8 mouse cellular contexts compared by ENCODE assay signal in genomic region chr5:121837441-121838340, GRCm38 (mm10). TPM values are rescaled to one million over a fixed set of nuclear protein-coding genes. Genes with fewer than 3 reads are reported as not detected.
DNase-seq lines count a peak whose midpoint lies in the region; ATAC-seq and TF ChIP-seq lines count a peak whose summit lies in the region.

TSS of gene Sh2b3 (minus strand) at chr5:121837646.

- peak; percentile 34 for TF ChIP-seq CTCF in stomach, postnatal 0 days (IDR thresholded peaks at IDR 0.05; ENCODE audit: low read depth)

- no peaks in the 10 kb centered on the region for H3K9me3 ChIP-seq in ES-E14 (ENCODE audit: control insufficient read depth, insufficient read depth, low read depth, low read length)
- no peaks in the 10 kb centered on the region for H3K9me3 ChIP-seq in forebrain, embryonic 11.5 days (ENCODE audit: control insufficient read depth, low read length)
- no peaks in the 10 kb centered on the region for H3K9me3 ChIP-seq in stomach, postnatal 0 days (ENCODE audit: control insufficient read depth, low read length)

- intact Hi-C loops in heart, postnatal 14 days (cut with DNase I) = no loop called here

- H3K4me1 ChIP-seq in ES-E14 (ENCODE audit: control insufficient read depth in 2 of 2, insufficient read depth in 2 of 2, low read length in 2 of 2, poor library complexity in 1 of 2) = peaks cover 3 to 26% of the 10 kb centered on the region in 2 experiments
- H3K4me1 ChIP-seq in forebrain, embryonic 11.5 days (replicated peaks; ENCODE audit: control insufficient read depth, insufficient read depth, low read length) = peaks cover 32% of the 10 kb centered on the region
- H3K4me1 ChIP-seq in stomach, postnatal 0 days (replicated peaks; ENCODE audit: control insufficient read depth, insufficient read depth) = peaks cover 10% of the 10 kb centered on the region

- no peaks in the 10 kb centered on the region; the same call in 1 of the 2 replicates for H3K36me3 ChIP-seq in ES-E14 (ENCODE audit: control insufficient read depth, insufficient read depth, low read length, poor library complexity, severe bottlenecking)
- H3K36me3 ChIP-seq in forebrain, embryonic 11.5 days (ENCODE audit: control insufficient read depth, insufficient read depth, low read length) = no peaks in the 10 kb centered on the region
- no peaks in the 10 kb centered on the region for H3K36me3 ChIP-seq in stomach, postnatal 0 days (ENCODE audit: control insufficient read depth, insufficient read depth, low read length)

- peak within 1 kb of the TSS; percentile 92 for H3K9ac ChIP-seq in ES-E14 (ENCODE audit: insufficient read depth, low read depth, low read length, poor library complexity, severe bottlenecking)
- peak within 1 kb of the TSS; percentile 66 for H3K9ac ChIP-seq in forebrain, embryonic 11.5 days (ENCODE audit: low read length)
- peak within 1 kb of the TSS; percentile 81 for H3K9ac ChIP-seq in stomach, postnatal 0 days (ENCODE audit: low read length)

- peak within 1 kb of the TSS; percentile 69 for H3K27ac ChIP-seq in ES-E14 (ENCODE audit: insufficient read depth, low read depth, low read length, poor library complexity, severe bottlenecking)
- H3K27ac ChIP-seq in forebrain, embryonic 11.5 days (ENCODE audit: low read depth, low read length) = no peak within 1 kb of the TSS
- H3K27ac ChIP-seq in stomach, postnatal 0 days (replicated peaks) = peak within 1 kb of the TSS; percentile 92

- ATAC-seq in forebrain, embryonic 11.5 days (replicated peaks; ENCODE audit: low FRiP score) = no peak
- peak; percentile 0; the same call in 1 of the 2 replicates for ATAC-seq in stomach, postnatal 0 days (ENCODE audit: low FRiP score, low TSS enrichment)

- peaks cover 39% of the 10 kb centered on the region for H3K27me3 ChIP-seq in forebrain, embryonic 11.5 days (ENCODE audit: control insufficient read depth, insufficient read depth, low read length)
- no peaks in the 10 kb centered on the region for H3K27me3 ChIP-seq in stomach, postnatal 0 days (ENCODE audit: control insufficient read depth, insufficient read depth, low read length)

- in situ Hi-C loops in ES-E14 (cut with MboI; ENCODE audit: low sequenced_read_pairs in 2 of 2, unreplicated experiment in 2 of 2) = no loop called here

- no peak for TF ChIP-seq EP300 in stomach, postnatal 0 days (optimal IDR thresholded peaks at IDR 0.05)

- peak within 1 kb of the TSS; percentile 89 to 92 for H3K4me3 ChIP-seq in ES-E14 (ENCODE audit: insufficient read depth in 1 of 2, low read depth in 1 of 2, low read length in 2 of 2, poor library complexity in 1 of 2, severe bottlenecking in 1 of 2)
- peak within 1 kb of the TSS; percentile 63 for H3K4me3 ChIP-seq in forebrain, embryonic 11.5 days (ENCODE audit: low read depth, low read length)
- H3K4me3 ChIP-seq in stomach, postnatal 0 days (ENCODE audit: low read depth, low read length) = peak within 1 kb of the TSS; percentile 74

- H3K4me2 ChIP-seq in forebrain, embryonic 11.5 days (ENCODE audit: low read depth, low read length, severe bottlenecking) = peak within 1 kb of the TSS; percentile 92
- H3K4me2 ChIP-seq in stomach, postnatal 0 days (replicated peaks; ENCODE audit: low read depth) = peak within 1 kb of the TSS; percentile 80

- DNase-seq in A20 (ENCODE audit: low read depth, low spot score) (peak; percentile 84), ES-E14 (ENCODE audit: low read depth, low spot score) (no peak)
- no peak for DNase-seq in forebrain, embryonic 11.5 days (ENCODE audit: low spot score)
- DNase-seq in heart, postnatal 14 days = peak; percentile 69 to 70
- no peak for DNase-seq in layer of hippocampus, postnatal 36 days
- DNase-seq in lung, postnatal 4 days = peak; percentile 76 to 80
- no peak for DNase-seq in stomach, postnatal 0 days (ENCODE audit: low spot score)
- no peak for DNase-seq in retina, postnatal 1 day

- 2% methylated on average over 35 of the region's 35 CpGs for WGBS in forebrain, embryonic 11.5 days
- 1% methylated on average over 33 of the region's 35 CpGs for WGBS in stomach, postnatal 0 days

TF ChIP-seq in ES-E14, 5 proteins besides CTCF, POLR2A, EP300 and RAD21:
- TF ChIP-seq MAFK (IDR thresholded peaks at IDR 0.05; ENCODE audit: insufficient read depth, low read depth, low read length) (no peak), ZC3H11A (IDR thresholded peaks at IDR 0.05; ENCODE audit: borderline replicate concordance, low read depth, low read length) (no peak), CHD2 (IDR thresholded peaks at IDR 0.05; ENCODE audit: low read depth, low read length) (peak; percentile 33; the same call in 1 of the 2 replicates), ZNF384 (IDR thresholded peaks at IDR 0.05; ENCODE audit: low read depth, low read length) (no peak), HCFC1 (IDR thresholded peaks at IDR 0.05; ENCODE audit: borderline replicate concordance, insufficient read depth, low read length) (no peak; the same call in 1 of the 2 replicates)

RNA-seq across cellular contexts. Expression of gene Sh2b3, which starts in this region (rescaled TPM):
- 9.1 and 10.5 TPM in 2 replicates for total RNA-seq in ES-E14 (2012; rRNA removed)
- polyA plus RNA-seq in forebrain, embryonic 11.5 days (2014; fragmentation: Nextera tagmentation; extraction: Ambion mirVana) = 9.1 and 9.8 TPM in 2 replicates
- 10 to 100 TPM; 31.8 to 33.6 TPM for total RNA-seq in heart, postnatal 14 days (2021)
- total RNA-seq in layer of hippocampus, postnatal 36 days (2021) = 10 to 100 TPM; 21.6 to 22.1 TPM
- polyA plus RNA-seq in stomach, postnatal 0 days (2015; fragmentation: Nextera tagmentation; extraction: Ambion mirVana) = 7.9 and 8.6 TPM in 2 replicates

Comparison
In these comparisons a context has a peak if more than half of its experiments do, and no peak if none do; other contexts are left out.
1. DNase-seq: peak in A20 (single experiment), heart, postnatal 14 days (2 of 2) and lung, postnatal 4 days (2 of 2); none in ES-E14 (single experiment), forebrain, embryonic 11.5 days (single experiment), layer of hippocampus, postnatal 36 days (0 of 2), stomach, postnatal 0 days (single experiment) and retina, postnatal 1 day (single experiment).
2. Peak in every context shown above with its lines, with median percentiles within 50 percentile points of each other: H3K4me3 ChIP-seq and H3K9ac ChIP-seq.